Mouse (Mus musculus): ENCODE results near the gene Pim2.
"Not testable (repeated sequence)": the region's sequence is repeated elsewhere in the genome, so short reads cannot be mapped to it uniquely, and the experiment has no call there.

GRCm38 (mm10) chrX:7915669-7916068 lies 37.6 kb downstream of the Pim2 start:
- peak; percentile 48 for TF ChIP-seq CTCF (IDR thresholded peaks at IDR 0.05; ENCODE audit: low read depth)
- TF ChIP-seq EP300 (IDR thresholded peaks at IDR 0.05; ENCODE audit: low read depth): not testable (repeated sequence)
